Mouse (Mus musculus) CH12.LX (cell line): Measurements from ENCODE around the gene Rybp.

Source experiments
- CTCF ChIP-seq, 2 experiments: IDR thresholded peaks in 1 of 2; conservative IDR thresholded peaks in 1 of 2; 2 replicates each; pipeline ENCODE4 v1.5.1; 2011 to 2012; ENCODE audit warnings: low read depth in 2 of 2, low read length in 2 of 2, improper control_type of control experiment in 1 of 2, inconsistent platforms in 1 of 2, mild to moderate bottlenecking in 1 of 2, moderate library complexity in 1 of 2
- RCOR1 ChIP-seq: conservative IDR thresholded peaks from 2 replicates; pipeline ENCODE4 v1.6.1; 2012; ENCODE audit warnings: low read depth, mild to moderate bottlenecking, inconsistent platforms, low read length, improper control_type of control experiment
- ZKSCAN1 ChIP-seq: IDR thresholded peaks from 2 replicates; pipeline ENCODE4 v1.6.1; 2012; ENCODE audit warnings: low read depth, inconsistent platforms, low read length, improper control_type of control experiment, borderline replicate concordance

- no peak for TF ChIP-seq RCOR1
- no peak for TF ChIP-seq ZKSCAN1
- TF ChIP-seq CTCF (conservative IDR thresholded peaks at IDR 0.05 in 1 of 2, IDR thresholded peaks at IDR 0.05 in 1 of 2; ENCODE audit: low read depth in 2 of 2, low read length in 2 of 2), result no peak
Observed at GRCm38 (mm10) chr6:100220917-100221560, 66.2 kb downstream of the Rybp start.
